Mouse (Mus musculus) MEL (cell line): ENCODE measurements around the gene Npnt.

ENCODE experiments used
- E2F4 ChIP-seq: IDR thresholded peaks from 2 replicates; pipeline ENCODE4 v1.6.1; 2011; ENCODE audit warnings: low read depth, low read length, improper control_type of control experiment, borderline replicate concordance
- POLR2A ChIP-seq, 2 experiments: IDR thresholded peaks; 2 replicates each; pipeline ENCODE4 v1.6.1; 2011 to 2012; ENCODE audit warnings: low read length in 2 of 2, mild to moderate bottlenecking in 2 of 2, control low read depth in 1 of 2, improper control_type of control experiment in 1 of 2, low read depth in 1 of 2, moderate library complexity in 1 of 2; ENCODE audit not compliant: control insufficient read depth in 1 of 2, insufficient read depth in 1 of 2, poor library complexity in 1 of 2
- POLR2AphosphoS2 ChIP-seq: IDR thresholded peaks from 2 replicates; pipeline ENCODE4 v1.6.1; 2011; ENCODE audit warnings: low read length, improper control_type of control experiment
- UBTF ChIP-seq: IDR thresholded peaks from 2 replicates; pipeline ENCODE4 v1.6.1; 2012; ENCODE audit warnings: low read depth, mild to moderate bottlenecking, inconsistent platforms, low read length, improper control_type of control experiment, moderate library complexity, borderline replicate concordance; ENCODE audit not compliant: insufficient read depth
- USF2 ChIP-seq, 2 experiments: IDR thresholded peaks; 2 replicates each; pipeline ENCODE4 v1.6.1; 2011 to 2012; ENCODE audit warnings: improper control_type of control experiment in 2 of 2, low read length in 2 of 2, borderline replicate concordance in 1 of 2, inconsistent platforms in 1 of 2, low read depth in 1 of 2, mild to moderate bottlenecking in 1 of 2; ENCODE audit not compliant: insufficient read depth in 1 of 2

DNA sequence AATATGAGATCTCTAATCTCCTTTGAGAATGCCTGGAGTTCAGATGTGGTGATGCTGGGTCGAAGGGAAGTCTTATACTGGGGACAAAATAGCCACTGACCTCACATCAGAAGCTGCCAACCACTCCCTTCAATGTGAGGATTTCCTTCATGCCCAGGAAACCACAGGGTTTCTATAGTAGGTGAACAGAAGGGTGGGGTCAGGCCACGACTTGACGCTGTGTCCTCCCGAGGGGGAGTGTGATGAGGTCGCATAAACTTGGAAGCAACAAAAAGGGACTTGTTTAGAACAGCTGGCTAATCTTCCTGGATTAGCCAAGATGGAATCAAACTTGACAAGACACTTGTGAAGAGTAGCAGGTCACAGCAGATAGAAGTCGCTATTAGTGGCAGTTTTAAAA, 76.8 kb downstream of the Npnt start:
- TF ChIP-seq UBTF (no peak), E2F4 (no peak), POLR2AphosphoS2 (no peak), USF2 (IDR thresholded peaks at IDR 0.05; ENCODE audit: borderline replicate concordance in 1 of 2, insufficient read depth in 1 of 2, low read depth in 1 of 2, low read length in 2 of 2) (no peak), POLR2A (IDR thresholded peaks at IDR 0.05; ENCODE audit: control insufficient read depth in 1 of 2, insufficient read depth in 1 of 2, low read depth in 1 of 2, low read length in 2 of 2, poor library complexity in 1 of 2) (no peak)
